Mouse (Mus musculus) right cerebral cortex, adult 18-20 months (tissue): ENCODE measurements around the gene Akap8.

Experiments used
- DNase-seq: peaks from one replicate; pipeline ENCODE4 v3.0.0; 2022; ENCODE audit warnings: mixed read lengths

Gene Akap8

DNA sequence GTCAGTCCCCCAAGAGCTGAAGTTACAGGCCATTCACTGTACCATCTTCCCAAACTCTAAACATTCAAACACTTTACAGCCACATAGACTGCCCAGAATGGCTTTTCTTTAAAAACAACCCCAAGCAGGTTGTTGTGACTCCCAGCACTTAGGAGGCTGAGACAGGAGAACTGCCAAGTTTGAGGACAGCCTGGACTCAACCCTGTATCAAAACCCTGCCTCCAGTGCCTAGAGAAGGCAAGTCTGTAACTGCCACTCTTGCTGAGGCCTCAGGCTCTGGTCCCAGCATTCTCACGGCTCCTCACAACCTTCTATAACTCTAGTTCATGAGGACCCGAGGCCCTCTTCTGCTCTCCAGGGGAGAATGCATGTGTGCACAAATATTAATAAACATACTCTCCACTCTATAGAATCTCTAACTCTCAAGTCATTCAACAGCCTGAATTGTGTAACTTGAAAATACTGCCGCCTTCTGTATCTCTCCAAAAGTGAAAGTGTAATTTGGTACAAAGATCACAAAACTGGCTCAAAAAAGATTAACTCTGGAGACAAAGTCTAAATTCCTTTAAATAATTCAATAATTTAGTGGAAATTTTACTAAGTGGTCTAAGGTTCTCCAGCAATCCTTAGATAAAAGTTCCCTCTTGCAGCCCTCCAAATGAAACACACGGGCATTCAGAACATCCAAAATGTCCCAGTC, 39.3 kb downstream of the Akap8 start:
- DNase-seq: no peak

DNA sequence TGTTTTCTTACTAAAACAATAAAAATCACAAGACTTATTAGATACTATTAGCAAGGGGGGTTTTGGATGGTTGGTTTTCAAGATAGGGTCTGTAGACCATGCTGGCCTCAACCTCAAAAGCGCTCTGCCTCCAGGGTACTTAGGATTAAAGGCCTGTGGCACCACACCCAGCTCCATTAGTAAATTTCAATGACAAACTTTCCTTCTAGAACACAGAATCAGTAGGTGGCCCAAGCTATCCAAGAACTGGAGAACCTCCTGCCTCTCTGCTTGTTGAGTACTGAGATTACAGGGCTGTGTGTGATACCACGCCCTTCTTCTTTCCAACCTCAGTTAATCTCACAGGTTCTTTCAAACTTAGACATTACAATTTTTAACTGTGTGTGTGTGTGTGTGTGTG, 39.9 kb downstream of the Akap8 start:
- no peak for DNase-seq

DNA sequence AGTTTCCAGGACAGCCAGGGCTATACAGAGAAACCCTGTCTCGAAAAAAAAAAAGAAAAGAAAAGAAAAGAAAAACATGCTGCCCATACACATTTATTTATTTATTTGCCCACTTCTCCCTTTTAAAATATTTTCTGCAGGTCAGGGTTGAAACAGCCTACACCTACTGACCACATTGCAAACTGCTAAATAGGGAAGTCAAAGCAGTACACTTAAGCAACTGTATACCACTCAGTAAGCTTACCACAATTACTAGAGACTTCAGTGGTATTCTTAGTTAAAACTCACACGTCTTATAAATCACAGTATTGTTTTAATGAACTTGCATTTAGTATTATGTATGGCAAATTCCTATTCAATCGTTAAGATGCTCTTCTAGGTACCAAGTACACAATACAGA, 40.5 kb downstream of the Akap8 start:
- DNase-seq: no peak

DNA sequence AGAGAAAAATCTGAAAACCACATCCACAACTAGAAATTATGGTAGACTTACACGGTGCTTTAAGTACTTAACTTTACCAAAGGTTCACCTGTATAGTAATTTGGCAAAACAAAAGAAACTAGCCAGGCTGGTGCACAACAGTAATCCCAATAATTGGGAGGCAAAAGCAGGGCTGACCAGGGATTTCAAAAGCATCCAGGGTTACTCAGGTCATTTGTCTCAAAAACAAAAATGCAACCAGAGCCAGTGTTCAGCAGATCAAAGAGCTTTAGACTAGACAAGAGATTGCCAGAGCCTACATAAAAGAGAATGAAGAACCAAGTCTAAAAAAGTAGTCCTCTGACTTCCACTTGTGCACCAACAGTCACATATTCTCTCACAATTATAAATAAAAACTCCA, 43.8 kb downstream of the Akap8 start:
- DNase-seq: no peak

DNA sequence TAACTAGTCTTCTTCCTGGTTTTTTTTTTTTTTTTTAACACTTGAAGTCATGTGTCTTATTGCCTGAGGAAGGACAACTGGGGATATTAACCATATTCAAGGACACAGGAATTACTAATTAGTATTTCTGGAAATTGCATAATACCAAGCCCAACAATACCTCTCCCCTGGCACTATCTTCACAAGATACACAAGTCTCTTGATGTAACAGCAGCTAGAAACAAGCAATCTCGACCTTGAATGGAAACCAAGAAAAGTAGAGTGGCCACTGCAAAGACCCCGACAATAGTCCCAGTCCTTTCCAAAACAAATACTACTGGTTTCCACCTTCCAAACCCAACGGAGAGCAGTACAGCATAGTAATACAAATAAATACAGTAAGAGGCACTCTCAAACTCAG, 45.5 kb downstream of the Akap8 start:
- no peak for DNase-seq

DNA sequence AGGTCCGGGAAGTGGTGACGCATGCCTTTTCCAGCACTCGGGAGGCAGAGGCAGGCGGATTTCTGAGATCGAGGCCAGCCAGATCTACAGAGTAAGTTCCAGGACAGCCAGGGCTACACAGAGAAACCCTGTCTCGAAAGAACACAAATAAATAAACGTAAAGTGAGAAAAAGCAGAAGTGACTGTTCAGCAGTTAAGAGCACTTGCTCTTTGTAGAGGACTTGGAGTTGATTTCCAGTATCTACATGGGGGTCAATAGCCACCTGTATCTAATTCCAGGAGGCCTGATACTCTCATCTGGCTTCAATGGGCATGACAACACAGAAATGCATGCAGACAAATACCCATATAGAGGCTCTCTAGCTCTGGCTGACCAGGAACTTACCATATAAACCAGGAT, 51.9 kb downstream of the Akap8 start:
- DNase-seq: no peak

DNA sequence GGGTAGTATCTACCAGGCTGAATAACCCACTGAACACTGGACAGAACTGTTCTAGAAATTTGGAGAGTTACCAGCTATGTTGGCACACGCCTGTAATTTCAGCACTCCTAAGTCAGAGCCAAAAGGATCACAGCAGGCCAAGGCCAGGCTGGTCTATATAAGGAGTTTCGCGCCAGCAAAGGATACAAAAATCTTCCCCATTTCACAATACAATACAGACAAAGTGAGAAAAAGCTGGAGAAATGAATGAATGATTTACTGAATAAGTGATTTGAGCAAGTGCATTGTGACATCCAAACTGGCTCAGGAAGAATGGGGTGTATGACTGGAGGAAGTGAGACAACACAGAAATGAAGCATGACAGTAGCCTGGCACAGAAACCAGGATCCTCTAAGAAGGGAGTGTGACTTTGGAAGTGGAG, 52.5 kb downstream of the Akap8 start:
- DNase-seq: no peak

DNA sequence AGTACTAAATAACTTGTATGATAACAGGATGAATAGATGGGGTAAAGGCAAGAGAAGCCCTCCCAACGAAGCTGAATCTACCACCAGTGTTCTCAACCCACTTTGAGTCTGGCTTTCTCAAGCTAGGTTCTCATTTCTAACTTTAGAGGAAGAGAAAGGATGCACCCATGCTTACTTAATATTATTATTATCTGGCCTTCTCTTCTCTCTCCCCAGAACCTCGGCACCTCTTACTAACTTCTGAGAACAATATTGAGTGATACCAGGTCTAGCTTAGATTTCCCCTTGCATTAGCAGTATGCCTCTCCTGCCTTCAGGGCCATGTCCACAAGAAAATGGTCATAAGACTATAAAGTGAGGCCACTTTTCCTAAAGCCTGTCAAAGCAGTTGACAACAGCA, 52.9 kb downstream of the Akap8 start:
- no peak for DNase-seq

DNA sequence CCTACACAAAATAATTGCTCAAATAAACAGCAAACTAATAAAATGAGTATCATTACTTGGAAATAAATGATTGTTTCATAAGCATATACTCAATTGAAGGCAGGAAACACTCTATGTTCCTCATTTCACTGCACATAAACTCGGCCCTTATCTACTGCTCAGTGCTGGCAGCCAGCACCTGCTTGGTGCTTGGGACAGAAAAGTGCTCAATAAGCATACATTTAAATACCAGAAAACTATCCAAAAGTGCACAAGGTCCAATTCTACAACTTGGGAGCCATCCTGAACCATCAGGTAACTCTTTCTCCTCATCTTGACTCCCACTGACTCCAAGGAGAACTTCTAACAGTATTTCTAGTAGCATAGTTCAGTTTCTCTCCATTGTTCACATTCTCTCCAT, 53.4 kb downstream of the Akap8 start:
- DNase-seq: no peak

DNA sequence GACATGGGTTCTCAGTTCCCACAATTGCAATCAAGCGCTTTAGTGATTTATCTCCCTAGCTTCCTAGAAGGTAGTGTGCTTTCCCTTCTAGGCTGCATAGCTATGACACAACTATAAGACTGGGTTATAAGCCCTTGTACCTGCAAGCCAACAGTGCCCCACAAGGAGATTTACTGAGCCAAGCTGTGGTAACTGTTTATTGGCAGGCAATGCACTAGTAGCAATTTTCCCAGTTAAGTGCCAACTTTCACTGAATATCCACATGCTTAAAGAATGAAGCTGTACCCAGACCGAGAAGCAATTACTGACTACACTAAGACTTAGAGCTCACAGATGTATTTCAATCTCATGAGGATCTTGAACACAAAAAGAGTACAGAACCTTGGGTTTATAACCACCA, 57.4 kb downstream of the Akap8 start:
- no peak for DNase-seq

DNA sequence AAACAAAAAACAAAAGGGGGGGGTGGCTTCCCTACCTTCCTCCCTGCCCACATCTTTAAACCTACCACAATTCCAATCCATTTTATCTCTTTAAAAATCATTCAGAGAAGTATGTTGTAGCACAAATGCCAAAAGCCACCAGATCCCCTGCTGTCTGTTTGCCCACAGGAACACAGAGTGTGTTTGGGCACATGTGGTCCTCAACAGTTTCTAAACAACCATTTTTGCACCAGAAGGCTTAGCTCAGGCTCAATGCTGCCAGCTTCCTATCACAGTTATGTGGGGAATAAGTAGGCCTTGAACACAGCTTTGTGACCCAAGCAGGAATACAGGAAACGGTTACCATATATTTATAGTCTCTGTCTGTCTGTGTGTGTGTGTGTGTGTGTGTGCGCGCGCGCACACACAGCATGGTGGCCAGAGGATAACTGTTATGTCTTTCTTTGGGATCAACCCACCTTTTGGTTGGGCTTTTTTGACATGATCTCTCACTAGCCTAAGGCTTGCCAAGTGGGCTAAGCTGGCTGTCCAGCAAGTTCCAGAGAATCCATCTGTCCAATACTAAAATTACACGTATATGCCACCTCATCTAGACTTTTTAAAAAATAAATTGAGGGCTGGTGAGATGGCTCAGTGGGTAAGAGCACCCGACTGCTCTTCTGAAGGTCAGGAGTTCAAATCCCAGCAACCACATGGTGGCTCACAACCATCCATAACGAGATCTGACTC, 58.0 kb downstream of the Akap8 start:
- no peak for DNase-seq

DNA sequence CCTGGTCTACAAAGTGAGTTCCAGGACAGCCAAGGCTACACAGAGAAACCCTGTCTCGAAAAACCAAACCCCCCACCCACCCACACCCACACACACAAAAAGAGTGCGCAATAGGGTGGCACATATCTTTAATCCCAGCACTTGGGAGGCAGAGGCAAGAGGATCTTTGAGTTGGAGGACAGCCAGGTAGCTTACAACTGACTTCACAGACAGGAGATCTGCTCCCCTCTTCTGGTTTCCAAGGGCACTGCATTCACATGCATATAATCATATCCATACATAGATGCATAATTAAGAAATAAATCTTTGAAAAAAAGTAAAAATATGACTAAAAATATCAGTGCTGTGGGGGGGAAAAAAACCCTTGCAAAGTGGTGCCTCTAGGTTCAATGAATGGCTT, 62.2 kb downstream of the Akap8 start:
- no peak for DNase-seq

DNA sequence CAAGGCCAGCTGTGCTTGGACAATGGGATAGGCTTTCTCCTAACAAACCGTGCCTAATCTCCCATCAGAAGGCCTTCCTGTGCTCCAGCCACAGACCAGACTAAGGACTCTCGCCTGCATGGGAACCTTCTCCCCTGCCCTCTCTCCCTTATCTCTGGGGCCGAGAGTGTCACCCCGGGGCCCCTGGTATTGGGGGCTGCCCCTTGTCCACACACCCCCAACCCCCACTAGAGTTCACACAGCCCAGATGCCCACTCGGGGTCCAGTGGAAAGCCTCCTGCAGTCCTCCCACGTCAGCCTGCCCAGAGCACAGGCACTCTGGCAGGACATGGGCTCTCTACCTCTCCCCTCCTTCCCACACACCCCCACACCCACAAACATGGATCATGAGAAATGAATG, 63.1 kb downstream of the Akap8 start:
- no peak for DNase-seq

DNA sequence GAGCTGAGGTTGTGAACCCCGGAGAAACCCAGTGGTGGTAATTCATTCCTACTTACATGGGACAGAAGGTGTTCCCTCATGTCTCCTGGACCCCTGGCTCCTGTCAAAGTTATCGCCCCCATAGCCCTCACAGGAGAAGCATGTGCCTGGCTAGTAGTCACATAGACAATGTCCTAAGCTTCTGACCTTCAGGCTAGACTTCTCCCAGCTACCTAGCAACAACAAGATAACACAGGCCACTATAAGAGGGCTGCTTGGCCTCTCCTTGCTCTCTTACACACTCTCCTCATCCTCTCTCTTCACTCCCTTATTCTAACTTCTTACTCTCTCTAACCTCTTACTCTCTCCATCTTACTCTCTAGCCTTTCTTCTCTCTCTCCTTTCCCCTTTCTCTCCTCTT, 63.6 kb downstream of the Akap8 start:
- DNase-seq: no peak

DNA sequence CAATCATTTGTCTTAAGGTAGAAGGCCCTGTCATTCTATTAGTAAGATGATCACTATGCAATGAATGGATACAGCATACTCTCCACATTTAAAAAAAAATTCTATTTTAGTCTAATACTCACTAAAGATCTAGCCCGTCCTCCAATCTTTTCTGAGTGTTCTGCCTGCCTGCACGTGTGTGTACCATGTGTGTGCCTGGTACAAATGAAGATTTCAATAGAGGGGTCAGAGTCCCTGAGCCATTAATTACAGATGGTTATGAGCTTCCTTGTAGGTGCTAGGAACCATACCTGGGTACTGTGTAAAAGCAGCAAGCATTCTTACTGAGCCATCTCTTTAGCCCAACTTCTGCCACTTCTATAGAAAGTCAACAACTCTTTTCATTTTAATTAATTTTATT, 64.1 kb downstream of the Akap8 start:
- no peak for DNase-seq
